8 mouse cellular contexts compared by ENCODE assay signal in genomic region chr5:134350660-134351059, GRCm38 (mm10). TPM values are rescaled to one million over a fixed set of nuclear protein-coding genes. Genes with fewer than 3 reads are reported as not detected.
DNase-seq lines count a peak whose midpoint lies in the region; ATAC-seq lines count a peak whose summit lies in the region.

No protein-coding gene starts in this region.

- 15% methylated on average over 10 of the region's 10 CpGs for WGBS in heart, embryonic 16.5 days

- no peak for DNase-seq in cerebellum, adult 11-12 months
- DNase-seq in adrenal gland, postnatal 25 days, result peak; percentile 74
- DNase-seq in fibroblast of lung, adult 2 months (ENCODE audit: low read depth), result peak; percentile 88
- DNase-seq in kidney, postnatal 10 days, result peak; percentile 73
- DNase-seq in lung, postnatal 10 days, result peak; percentile 82
- DNase-seq in ovary, postnatal 36 days (ENCODE audit: low spot score), result peak; percentile 71

- peak overlapping the region; percentile 12; the same call in 1 of the 2 replicates for H3K4me3 ChIP-seq in heart, embryonic 16.5 days (ENCODE audit: low read length)

- H3K9me3 ChIP-seq in heart, embryonic 16.5 days (replicated peaks; ENCODE audit: control insufficient read depth, low read length), result no peaks in the 10 kb centered on the region

- no peak overlapping the region for H3K27ac ChIP-seq in heart, embryonic 16.5 days (ENCODE audit: low read length)

- peak; percentile 40; the same call in 1 of the 2 replicates for ATAC-seq in cerebellum, adult (ENCODE audit: insufficient number of reproducible peaks, low FRiP score, low TSS enrichment)
- peak; percentile 75 for ATAC-seq in heart, embryonic 16.5 days (replicated peaks; ENCODE audit: extremely low read depth, insufficient read depth, low FRiP score)

- peak overlapping the region; percentile 38 for H3K4me2 ChIP-seq in heart, embryonic 16.5 days (ENCODE audit: low read depth, low read length)

- H3K27me3 ChIP-seq in heart, embryonic 16.5 days (ENCODE audit: control insufficient read depth, insufficient read depth, low read length), result no peaks in the 10 kb centered on the region

- peaks cover 17% of the 10 kb centered on the region for H3K4me1 ChIP-seq in heart, embryonic 16.5 days (ENCODE audit: control insufficient read depth, insufficient read depth, low read length)

- no peak overlapping the region for H3K9ac ChIP-seq in heart, embryonic 16.5 days (ENCODE audit: low read length)

- no peaks in the 10 kb centered on the region for H3K36me3 ChIP-seq in heart, embryonic 16.5 days (ENCODE audit: control insufficient read depth, insufficient read depth)

RNA-seq across cellular contexts. Expression of gene Gtf2i, which starts 36.1 kb away (rescaled TPM):
- 236 and 293 TPM in 2 replicates for total RNA-seq in adrenal gland, postnatal 25 days (2021)
- polyA plus RNA-seq in heart, embryonic 16.5 days (2015; fragmentation: Nextera tagmentation; extraction: Ambion mirVana), result 116 and 132 TPM in 2 replicates
